Mouse (Mus musculus): ENCODE data around the gene Cnnm4. TPM values are rescaled to one million over a fixed set of nuclear protein-coding genes. Genes with fewer than 3 reads are reported as not detected.
"Not testable (repeated sequence)": the region's sequence is repeated elsewhere in the genome, so short reads cannot be mapped to it uniquely, and the experiment has no call there.

Gene Cnnm4
- polyA plus RNA-seq, 1 experiment from 2014 or later = 13.4 TPM

GRCm38 (mm10) chr1:36529274-36529673 is 57.9 kb downstream of the Cnnm4 start:
- Histone ChIP-seq H3K27ac (no peak overlapping the region), H3K4me1 (replicated peaks) (0 out of 2 replicates have a peak, but pooled peaks cover 3% of the 10 kb centered on the region), H3K27me3 (ENCODE audit: insufficient read depth, poor library complexity, severe bottlenecking) (no peaks in the 10 kb centered on the region), H3K36me3 (peaks cover 52% of the 10 kb centered on the region), H3K4me3 (no peak overlapping the region), H3K9me3 (no peaks in the 10 kb centered on the region)
- WGBS = 93% methylated on average over 4 of the region's 4 CpGs
- no peak for DNase-seq (ENCODE audit: low spot score)

DNA sequence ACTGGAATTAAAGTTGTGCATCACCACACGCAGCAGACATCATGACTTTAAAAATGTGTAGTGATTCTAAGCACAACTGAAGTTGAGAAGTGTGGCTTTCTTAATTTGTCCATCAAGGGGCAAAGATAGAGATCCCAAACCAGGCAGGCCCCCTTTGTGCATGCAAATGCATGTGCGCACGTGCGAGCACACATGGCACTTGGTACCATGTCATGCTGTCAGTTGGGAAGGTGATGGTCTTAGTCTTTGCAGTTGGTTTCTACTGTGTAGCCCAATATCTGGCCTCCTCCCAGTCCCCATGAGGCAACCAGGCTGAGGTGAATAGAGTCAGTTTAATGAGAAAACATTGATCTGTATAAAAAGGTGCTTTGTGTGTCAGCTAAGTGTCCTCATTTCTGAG is 58.5 kb downstream of the Cnnm4 start:
- 97% methylated on average over 4 of the region's 4 CpGs for WGBS
- Histone ChIP-seq H3K4me3 (no peak overlapping the region), H3K36me3 (peaks cover 46% of the 10 kb centered on the region), H3K9me3 (no peaks in the 10 kb centered on the region), H3K27me3 (ENCODE audit: insufficient read depth, poor library complexity, severe bottlenecking) (no peaks in the 10 kb centered on the region), H3K4me1 (replicated peaks) (0 out of 2 replicates have a peak, but pooled peaks cover 3% of the 10 kb centered on the region), H3K27ac (no peak overlapping the region)
- DNase-seq (ENCODE audit: low spot score) = no peak

DNA sequence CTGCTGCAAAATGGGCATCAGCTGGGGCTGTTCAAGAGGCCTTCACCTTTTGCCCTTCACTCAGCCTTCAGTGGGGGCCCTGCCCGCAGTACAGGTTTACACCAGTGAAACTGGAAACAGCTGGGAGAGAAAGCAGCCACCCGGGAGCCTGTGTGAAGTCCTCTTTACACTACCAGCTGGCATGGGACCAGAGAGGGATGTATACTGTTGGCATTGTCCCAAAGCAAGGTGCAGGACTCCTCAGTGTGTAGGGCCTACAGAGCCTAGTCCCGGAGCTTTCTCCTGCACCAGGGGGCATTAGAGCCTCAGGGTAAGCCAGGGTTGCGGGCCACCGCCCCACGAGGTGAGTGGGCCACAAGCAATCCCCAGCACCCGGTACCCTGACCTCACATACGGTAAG is 59.1 kb downstream of the Cnnm4 start:
- Histone ChIP-seq H3K27me3 (ENCODE audit: insufficient read depth, poor library complexity, severe bottlenecking) (no peaks in the 10 kb centered on the region), H3K36me3 (peaks cover 40% of the 10 kb centered on the region), H3K4me1 (replicated peaks) (0 out of 2 replicates have a peak, but pooled peaks cover 3% of the 10 kb centered on the region), H3K4me3 (no peak overlapping the region), H3K27ac (no peak overlapping the region; the same call in 1 of the 2 replicates), H3K9me3 (no peaks in the 10 kb centered on the region)
- no peak for DNase-seq (ENCODE audit: low spot score)
- 87% methylated on average over 8 of the region's 8 CpGs for WGBS

DNA sequence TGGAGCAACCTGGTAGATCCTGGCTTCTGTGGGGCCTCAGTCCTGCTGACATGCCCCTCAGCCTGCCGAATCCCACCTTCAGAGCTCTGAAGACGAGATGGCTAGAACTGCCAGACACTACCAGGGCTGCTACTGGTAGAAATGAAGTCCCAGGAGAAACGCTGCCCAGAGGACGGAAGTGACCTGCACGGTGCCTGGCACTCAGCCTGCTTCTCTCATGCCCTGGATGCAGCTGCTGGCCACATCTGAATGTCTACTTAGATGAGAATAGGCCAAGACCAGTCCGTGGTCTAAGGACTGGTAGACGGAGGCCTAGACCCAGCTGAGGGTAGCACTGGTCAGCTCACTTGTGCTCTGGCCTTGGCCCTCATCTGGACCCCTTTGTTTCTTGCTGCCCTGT is 59.5 kb downstream of the Cnnm4 start:
- Histone ChIP-seq H3K4me3 (no peak overlapping the region), H3K4me1 (replicated peaks) (peaks cover 8% of the 10 kb centered on the region; the same call in 1 of the 2 replicates), H3K27ac (no peak overlapping the region; the same call in 1 of the 2 replicates), H3K9me3 (no peaks in the 10 kb centered on the region), H3K27me3 (ENCODE audit: insufficient read depth, poor library complexity, severe bottlenecking) (no peaks in the 10 kb centered on the region), H3K36me3 (peaks cover 36% of the 10 kb centered on the region)
- WGBS = 93% methylated on average over 7 of the region's 7 CpGs
- DNase-seq (ENCODE audit: low spot score) = no peak

DNA sequence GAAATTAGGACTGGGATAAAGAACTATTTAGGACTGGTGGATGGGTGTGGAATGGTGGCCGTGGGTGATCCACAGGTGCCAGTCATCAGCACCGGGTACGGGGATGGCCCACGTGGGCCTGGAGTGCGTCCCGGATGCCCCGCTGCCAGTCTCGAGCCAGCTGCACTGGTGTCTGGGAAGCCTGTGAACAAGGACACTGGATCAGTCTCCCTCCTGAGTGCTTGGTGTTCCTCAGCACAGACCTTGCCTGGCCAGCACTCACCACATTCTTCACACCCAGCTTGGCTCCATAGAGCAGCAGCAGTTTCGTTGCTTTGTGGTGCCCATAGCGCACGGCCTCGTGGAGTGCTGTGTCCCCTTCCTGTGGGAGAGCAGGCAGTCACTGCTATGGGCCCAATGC is 60.0 kb downstream of the Cnnm4 start:
- DNase-seq (ENCODE audit: low spot score) = no peak
- Histone ChIP-seq H3K4me3 (no peak overlapping the region), H3K9me3 (no peaks in the 10 kb centered on the region), H3K4me1 (replicated peaks) (peaks cover 8% of the 10 kb centered on the region; the same call in 1 of the 2 replicates), H3K27me3 (ENCODE audit: insufficient read depth, poor library complexity, severe bottlenecking) (no peaks in the 10 kb centered on the region), H3K36me3 (peaks cover 36% of the 10 kb centered on the region), H3K27ac (no peak overlapping the region)
- 90% methylated on average over 12 of the region's 12 CpGs for WGBS

DNA sequence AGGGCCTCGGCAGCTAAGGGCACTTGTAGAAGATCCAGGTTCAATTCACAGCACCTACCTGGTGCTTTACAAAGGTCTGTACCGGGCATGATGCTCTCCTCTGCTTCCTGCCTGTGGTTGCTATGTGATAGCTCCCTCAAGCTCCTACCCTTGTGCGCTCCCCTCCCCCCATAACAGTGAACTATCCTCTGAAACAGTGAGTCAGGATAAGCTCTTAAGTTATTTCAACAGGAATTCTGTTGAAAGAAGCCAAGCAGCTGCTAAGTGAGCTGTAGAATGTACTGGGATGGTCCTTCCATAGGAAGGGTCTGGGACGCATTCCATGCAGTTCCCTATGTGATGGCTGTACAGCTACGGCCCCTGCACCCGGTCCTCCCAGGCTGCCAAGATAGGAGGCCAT is 62.1 kb downstream of the Cnnm4 start:
- no peaks in the 10 kb centered on the region for H3K9me3 ChIP-seq
- peaks cover 10% of the 10 kb centered on the region; the same call in 1 of the 2 replicates for H3K4me1 ChIP-seq (replicated peaks)
- H3K27me3 ChIP-seq (ENCODE audit: insufficient read depth, poor library complexity, severe bottlenecking) = no peaks in the 10 kb centered on the region
- DNase-seq (ENCODE audit: low spot score) = no peak
- H3K4me3 ChIP-seq = no peak overlapping the region
- H3K36me3 ChIP-seq = peaks cover 32% of the 10 kb centered on the region
- H3K27ac ChIP-seq = no peak overlapping the region
- 86% methylated on average over 6 of the region's 6 CpGs for WGBS

- Histone ChIP-seq H3K36me3 (peaks cover 41% of the 10 kb centered on the region), H3K27me3 (ENCODE audit: insufficient read depth, poor library complexity, severe bottlenecking) (no peaks in the 10 kb centered on the region), H3K4me1 (replicated peaks) (peaks cover 17% of the 10 kb centered on the region), H3K9me3 (no peaks in the 10 kb centered on the region), H3K4me3 (no peak overlapping the region), H3K27ac (no peak overlapping the region)
- no peak for DNase-seq (ENCODE audit: low spot score)
- WGBS = 85% methylated on average over 6 of the region's 6 CpGs
Measured at GRCm38 (mm10) chr1:36534595-36535058, 63.2 kb downstream of the Cnnm4 start.

DNA sequence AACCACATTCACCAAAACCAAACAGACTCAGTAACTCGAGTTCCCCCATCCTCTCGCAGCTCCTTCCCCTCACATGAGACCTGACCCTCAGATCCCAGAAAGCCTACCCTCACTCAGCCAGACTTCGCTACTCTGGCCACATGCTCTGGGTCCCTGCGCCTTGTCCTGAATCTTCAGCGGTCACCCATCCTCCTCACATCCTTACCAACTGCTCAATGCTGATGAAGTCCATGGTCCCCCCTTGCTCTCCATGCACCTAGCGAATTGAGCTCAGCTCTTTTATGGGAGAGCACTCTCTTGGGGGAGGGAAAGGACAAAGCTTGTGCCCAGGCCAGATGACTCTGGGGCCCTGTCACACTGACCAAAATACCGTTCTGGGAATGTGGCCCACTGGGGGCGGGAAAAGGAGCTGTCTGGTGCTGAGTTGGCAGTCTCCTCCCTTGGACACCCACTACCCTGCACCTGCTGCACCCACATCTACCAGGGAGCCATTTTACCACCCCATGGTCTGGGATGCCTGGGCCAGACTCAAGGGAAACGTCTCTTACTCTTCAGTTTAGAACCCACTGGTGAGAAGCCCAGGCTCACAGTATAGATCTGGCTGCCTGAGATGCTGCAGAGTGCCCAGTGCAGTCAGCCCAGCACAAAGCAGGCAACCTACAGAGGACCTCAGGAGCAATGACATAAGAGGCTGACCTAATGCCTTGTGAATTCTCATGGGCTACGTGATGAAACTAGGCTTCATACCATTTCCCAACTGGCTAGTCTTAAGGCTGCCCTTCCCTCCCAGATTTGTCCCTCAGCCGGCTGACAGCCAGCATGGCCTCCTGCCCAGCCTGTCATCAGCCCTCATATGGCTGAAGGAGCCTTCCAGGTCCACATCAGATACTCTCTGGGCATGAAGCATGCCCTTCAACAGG is 64.3 kb downstream of the Cnnm4 start:
- H3K27me3 ChIP-seq (ENCODE audit: insufficient read depth, poor library complexity, severe bottlenecking) = no peaks in the 10 kb centered on the region
- peaks cover 17% of the 10 kb centered on the region for H3K4me1 ChIP-seq (replicated peaks)
- H3K36me3 ChIP-seq = peaks cover 47% of the 10 kb centered on the region
- WGBS = 85% methylated on average over 11 of the region's 11 CpGs
- H3K27ac ChIP-seq = no peak overlapping the region
- no peaks in the 10 kb centered on the region for H3K9me3 ChIP-seq
- H3K4me3 ChIP-seq = no peak overlapping the region
- no peak for DNase-seq (ENCODE audit: low spot score)

- Histone ChIP-seq H3K4me1 (replicated peaks) (peaks cover 17% of the 10 kb centered on the region), H3K27me3 (ENCODE audit: insufficient read depth, poor library complexity, severe bottlenecking) (no peaks in the 10 kb centered on the region), H3K9me3 (no peaks in the 10 kb centered on the region), H3K36me3 (peaks cover 47% of the 10 kb centered on the region), H3K4me3 (no peak overlapping the region), H3K27ac (no peak overlapping the region)
- WGBS = 74% methylated on average over 8 of the region's 8 CpGs
- DNase-seq (ENCODE audit: low spot score) = no peak
Measured at GRCm38 (mm10) chr1:36536397-36536728, 64.9 kb downstream of the Cnnm4 start.

DNA sequence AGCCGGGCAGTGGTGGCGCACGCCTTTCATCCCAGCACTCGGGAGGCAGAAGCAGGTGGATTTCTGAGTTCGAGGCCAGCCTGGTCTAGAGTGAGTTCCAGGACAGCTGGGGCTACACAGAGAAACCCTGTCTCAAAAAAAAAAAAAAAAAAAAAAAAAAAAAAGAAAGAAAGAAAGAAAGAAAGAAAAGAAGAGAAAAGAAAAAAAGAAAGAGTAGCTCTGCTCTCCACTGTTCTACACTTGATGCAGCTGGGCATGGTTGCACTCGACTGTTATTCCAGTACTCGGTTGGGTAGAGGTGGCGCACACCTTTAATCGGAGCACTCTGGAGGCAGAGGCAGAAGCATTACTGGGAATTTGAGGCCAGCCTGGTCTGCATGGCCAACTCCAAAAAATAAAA is 65.4 kb downstream of the Cnnm4 start, which contains the start of gene Ankrd23:
Ankrd23 (minus strand) TSS at position 101 of the 400 bp plus-strand sequence.
- not testable (repeated sequence) for DNase-seq (ENCODE audit: low spot score); H3K9me3 ChIP-seq; H3K4me3 ChIP-seq; H3K27ac ChIP-seq; H3K27me3 ChIP-seq (ENCODE audit: insufficient read depth, poor library complexity, severe bottlenecking)
- Histone ChIP-seq H3K36me3 (peaks cover 47% of the 10 kb centered on the region), H3K4me1 (replicated peaks) (peaks cover 17% of the 10 kb centered on the region)
- 93% methylated on average over 9 of the region's 9 CpGs for WGBS

DNA sequence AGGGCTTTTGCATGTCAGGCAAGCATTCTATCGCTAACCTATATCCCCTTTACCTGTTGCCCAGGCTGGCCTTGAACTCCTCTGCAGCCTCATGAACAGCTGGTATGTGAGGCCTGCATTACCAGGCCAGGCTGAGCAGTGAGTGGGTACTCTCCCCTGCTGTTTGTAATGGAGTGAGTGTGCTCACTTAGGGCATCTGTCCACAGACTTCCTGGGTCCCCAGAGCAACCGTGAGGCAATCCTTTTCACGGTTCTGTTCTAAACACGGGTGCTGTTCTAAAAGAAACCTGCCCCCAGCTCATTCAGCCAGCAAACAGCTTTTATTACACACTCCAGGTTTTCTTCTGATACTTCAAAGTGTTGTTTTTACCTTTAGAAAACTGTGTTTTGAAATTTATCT is 67.3 kb downstream of the Cnnm4 start:
- no peaks in the 10 kb centered on the region for H3K9me3 ChIP-seq
- 89% methylated on average over 4 of the region's 4 CpGs for WGBS

GRCm38 (mm10) chr1:36539186-36539585 is 67.8 kb downstream of the Cnnm4 start, which contains the start of gene Gm42417:
Gene Gm42417, minus strand, starts transcription at chr1:36539429.
- WGBS = 49% methylated on average over 9 of the region's 9 CpGs
- peaks cover 14% of the 10 kb centered on the region for H3K4me1 ChIP-seq (replicated peaks)
- peak; percentile 49 for DNase-seq (ENCODE audit: low spot score)
- no peak within 1 kb of the TSS for H3K4me3 ChIP-seq
- no peak within 1 kb of the TSS; the same call in 1 of the 2 replicates for H3K27ac ChIP-seq
- no peaks in the 10 kb centered on the region for H3K27me3 ChIP-seq (ENCODE audit: insufficient read depth, poor library complexity, severe bottlenecking)
- H3K36me3 ChIP-seq = peaks cover 54% of the 10 kb centered on the region
- H3K9me3 ChIP-seq = no peaks in the 10 kb centered on the region

More for the DNA sequence above, 67.3 kb downstream of the Cnnm4 start:
- no peak overlapping the region for H3K27ac ChIP-seq
- H3K4me3 ChIP-seq = no peak overlapping the region
- H3K27me3 ChIP-seq (ENCODE audit: insufficient read depth, poor library complexity, severe bottlenecking) = no peaks in the 10 kb centered on the region
- H3K4me1 ChIP-seq (replicated peaks) = peaks cover 14% of the 10 kb centered on the region
- peaks cover 54% of the 10 kb centered on the region for H3K36me3 ChIP-seq
- DNase-seq (ENCODE audit: low spot score) = no peak

DNA sequence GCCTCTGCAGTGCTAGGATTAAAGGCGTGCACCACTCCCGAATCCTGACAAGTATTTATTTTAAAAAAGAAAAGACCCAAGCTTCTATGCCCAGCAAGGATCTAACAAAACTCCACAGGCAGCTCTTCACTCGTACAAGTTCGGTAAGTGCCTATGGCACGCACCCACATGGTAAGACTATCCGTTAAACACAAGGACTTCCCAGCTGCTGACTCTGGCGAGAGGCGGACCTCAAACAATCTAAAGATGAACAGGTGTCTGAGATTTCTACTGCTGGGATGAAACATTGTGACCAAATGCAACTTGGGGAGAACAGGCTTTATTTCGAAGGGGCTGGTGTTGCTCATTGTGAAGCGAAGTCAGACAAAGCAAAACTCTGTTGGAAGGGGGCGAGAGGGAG is 68.7 kb downstream of the Cnnm4 start:
- no peak overlapping the region for H3K27ac ChIP-seq
- no peak for DNase-seq (ENCODE audit: low spot score)
- H3K36me3 ChIP-seq = peaks cover 54% of the 10 kb centered on the region
- no peaks in the 10 kb centered on the region for H3K27me3 ChIP-seq (ENCODE audit: insufficient read depth, poor library complexity, severe bottlenecking)
- H3K4me3 ChIP-seq = no peak overlapping the region
- H3K9me3 ChIP-seq = no peaks in the 10 kb centered on the region
- H3K4me1 ChIP-seq (replicated peaks) = peaks cover 14% of the 10 kb centered on the region
- 91% methylated on average over 11 of the region's 11 CpGs for WGBS
